In genomic region chr3:52101977-52102600, GRCm38 (mm10) we compare ENCODE assay signal across 7 mouse cellular contexts. TPM values are rescaled to one million over a fixed set of nuclear protein-coding genes. Genes with fewer than 3 reads are reported as not detected.
DNase-seq lines count a peak whose midpoint lies in the region; ATAC-seq lines count a peak whose summit lies in the region.

No protein-coding gene starts in this region.

- peak overlapping the region; percentile 87 for H3K4me3 ChIP-seq in embryonic facial prominence, embryonic 12.5 days
- H3K4me3 ChIP-seq in limb, embryonic 10.5 days = peak overlapping the region; percentile 90
- H3K4me3 ChIP-seq in midbrain, embryonic 12.5 days = peak overlapping the region; percentile 89

- peak overlapping the region; percentile 94 for H3K9ac ChIP-seq in embryonic facial prominence, embryonic 12.5 days
- peak overlapping the region; percentile 98 for H3K9ac ChIP-seq in midbrain, embryonic 12.5 days (replicated peaks)

- WGBS in embryonic facial prominence, embryonic 12.5 days = under 1% methylated on average over 39 of the region's 57 CpGs
- under 1% methylated on average over 52 of the region's 57 CpGs for WGBS in limb, embryonic 10.5 days
- WGBS in midbrain, embryonic 12.5 days = 0% methylated on average over 45 of the region's 57 CpGs

- peak overlapping the region; percentile 98 for H3K27ac ChIP-seq in embryonic facial prominence, embryonic 12.5 days
- H3K27ac ChIP-seq in limb, embryonic 10.5 days = peak overlapping the region; percentile 98
- H3K27ac ChIP-seq in midbrain, embryonic 12.5 days (replicated peaks) = peak overlapping the region; percentile 99

- DNase-seq in adrenal gland, postnatal 36 days = peak; percentile 95 to 98
- DNase-seq in heart, adult 18-20 months = peak; percentile 92 to 96
- peak; percentile 88 for DNase-seq in kidney, adult 18-20 months
- DNase-seq in limb, embryonic 10.5 days (ENCODE audit: low spot score) = peak; percentile 92
- peak; percentile 92 for DNase-seq in skeletal muscle tissue, adult 2 months (ENCODE audit: low read depth, low spot score)

- H3K4me2 ChIP-seq in embryonic facial prominence, embryonic 12.5 days (replicated peaks) = peak overlapping the region; percentile 82
- peak overlapping the region; percentile 84 for H3K4me2 ChIP-seq in midbrain, embryonic 12.5 days (replicated peaks)

- H3K9me3 ChIP-seq in embryonic facial prominence, embryonic 12.5 days = no peaks in the 10 kb centered on the region
- H3K9me3 ChIP-seq in limb, embryonic 10.5 days (replicated peaks) = no peaks in the 10 kb centered on the region
- no peaks in the 10 kb centered on the region for H3K9me3 ChIP-seq in midbrain, embryonic 12.5 days

- H3K27me3 ChIP-seq in embryonic facial prominence, embryonic 12.5 days = no peaks in the 10 kb centered on the region
- no peaks in the 10 kb centered on the region for H3K27me3 ChIP-seq in limb, embryonic 10.5 days (ENCODE audit: low read depth, poor library complexity, severe bottlenecking)
- H3K27me3 ChIP-seq in midbrain, embryonic 12.5 days = no peaks in the 10 kb centered on the region

- no peaks in the 10 kb centered on the region for H3K36me3 ChIP-seq in embryonic facial prominence, embryonic 12.5 days
- no peaks in the 10 kb centered on the region for H3K36me3 ChIP-seq in limb, embryonic 10.5 days
- H3K36me3 ChIP-seq in midbrain, embryonic 12.5 days = no peaks in the 10 kb centered on the region

- peak; percentile 75 for ATAC-seq in embryonic facial prominence, embryonic 12.5 days (ENCODE audit: insufficient number of reproducible peaks, insufficient read depth, low FRiP score, low TSS enrichment)
- ATAC-seq in midbrain, embryonic 12.5 days (ENCODE audit: low FRiP score, low read depth) = peak; percentile 85

- H3K4me1 ChIP-seq in embryonic facial prominence, embryonic 12.5 days = peaks cover 5% of the 10 kb centered on the region; the same call in 1 of the 2 replicates
- H3K4me1 ChIP-seq in limb, embryonic 10.5 days = peaks cover 35% of the 10 kb centered on the region
- peaks cover 18% of the 10 kb centered on the region for H3K4me1 ChIP-seq in midbrain, embryonic 12.5 days

RNA-seq across cellular contexts. Expression of gene Maml3, which starts 2.8 kb away (rescaled TPM):
- 1 to 10 TPM; 7.6 to 9.9 TPM for total RNA-seq in adrenal gland, postnatal 36 days (2021)
- 6.4 TPM in 2 replicates for polyA plus RNA-seq in embryonic facial prominence, embryonic 12.5 days (2016; fragmentation: Nextera tagmentation; extraction: Ambion mirVana)
- 1 to 10 TPM; 2.3 to 2.9 TPM for total RNA-seq in heart, adult 18-20 months (2021)
- 4.3 and 4.7 TPM in 2 replicates for polyA plus RNA-seq in limb, embryonic 10.5 days (2016; fragmentation: Nextera tagmentation; extraction: Ambion mirVana)
- polyA plus RNA-seq in midbrain, embryonic 12.5 days (2016; fragmentation: Nextera tagmentation; extraction: Ambion mirVana) = 8.2 and 9.3 TPM in 2 replicates

Comparison
In these comparisons a context has a peak if more than half of its experiments do, and no peak if none do; other contexts are left out.
1. Peak in every context shown above with its lines: DNase-seq, ATAC-seq, H3K4me3 ChIP-seq and H3K27ac ChIP-seq.